Mouse (Mus musculus) kidney, postnatal 14 days (tissue): ENCODE measurements around the gene Trarg1.

ENCODE experiments used
- DNase-seq: peaks from one replicate; pipeline ENCODE4 v3.0.0; 2022; ENCODE audit warnings: mixed read lengths

The Trarg1 gene

DNA sequence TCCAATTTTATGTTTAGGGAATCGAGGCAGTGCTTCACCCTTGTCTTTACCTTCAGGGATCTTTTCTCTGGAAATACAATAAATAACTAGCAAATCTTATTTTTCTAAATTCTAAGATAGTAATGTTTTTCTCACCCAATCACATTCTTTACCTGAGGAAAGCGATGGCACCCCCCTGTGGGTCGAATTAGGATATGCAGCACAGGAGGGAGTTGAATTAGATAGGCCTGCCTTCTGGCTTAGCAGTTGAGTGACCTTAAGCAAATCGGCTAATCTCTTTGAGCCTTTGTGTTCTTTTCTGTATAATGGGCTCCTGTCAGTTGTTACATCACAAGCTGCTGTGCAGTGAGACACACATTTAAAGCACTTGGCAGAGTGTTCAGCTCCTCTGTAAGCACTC, 4.9 kb upstream of the Trarg1 start:
- no peak for DNase-seq

- no peak for DNase-seq
Measured at GRCm38 (mm10) chr11:76685604-76686003, 6.0 kb downstream of the Trarg1 start.

DNA sequence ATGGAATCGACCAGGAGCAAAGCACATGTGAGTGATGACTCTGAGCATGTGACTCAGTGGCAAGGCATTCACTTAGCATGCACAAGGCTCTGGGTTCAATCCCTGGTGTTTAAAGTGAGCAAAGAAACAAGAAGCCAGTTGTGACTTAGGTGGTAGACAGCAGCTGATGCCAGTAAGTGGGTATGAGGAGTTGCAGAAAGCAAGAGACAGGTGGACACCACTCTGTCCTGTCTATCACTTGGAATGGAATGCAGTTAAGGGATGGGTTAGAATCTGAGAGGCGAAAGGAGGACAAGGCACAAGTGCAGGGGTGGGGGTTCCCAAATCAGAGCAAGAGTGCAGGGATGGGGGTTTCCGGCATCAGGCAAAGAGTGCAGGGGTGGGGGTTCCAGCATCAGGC, 12.5 kb downstream of the Trarg1 start:
- no peak for DNase-seq

DNA sequence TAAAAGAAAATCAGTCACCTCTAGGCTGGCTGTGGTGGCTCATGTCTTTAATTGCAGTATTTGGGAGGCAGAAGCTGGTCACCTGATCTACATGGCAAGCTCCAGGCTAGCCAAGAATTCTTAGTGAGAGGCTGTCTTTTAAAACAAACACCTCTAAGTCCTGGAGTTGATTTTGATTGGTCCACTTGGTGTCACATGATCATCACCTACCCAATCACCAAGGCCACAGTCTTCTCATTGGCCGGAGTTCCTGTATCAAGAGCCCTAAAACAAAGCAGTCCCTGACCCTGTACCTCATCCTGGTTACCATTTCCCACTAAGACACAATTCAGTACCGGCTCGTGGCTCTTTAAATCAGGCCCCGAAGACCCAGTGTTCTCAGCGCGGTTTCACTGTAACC, 16.2 kb downstream of the Trarg1 start:
- DNase-seq: no peak

DNA sequence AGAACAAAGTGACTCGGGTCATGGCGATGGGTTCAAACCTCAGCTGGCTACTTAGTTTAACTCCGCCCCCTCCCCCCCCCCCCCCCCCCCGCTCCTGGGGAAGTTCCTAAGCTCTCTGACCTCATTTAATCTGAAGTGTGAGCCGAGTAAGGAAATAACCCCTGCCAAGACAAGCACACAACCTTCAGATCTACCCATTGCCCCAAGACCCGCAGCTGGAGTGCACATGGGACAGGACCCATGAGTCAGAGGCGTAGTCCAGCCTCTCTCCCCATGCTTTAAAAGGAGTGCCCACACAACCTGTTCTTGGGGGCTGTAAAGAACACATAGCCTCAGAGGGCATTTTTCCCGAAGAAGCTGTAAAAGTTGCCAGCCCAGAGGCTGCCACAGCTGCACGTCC, 20.0 kb downstream of the Trarg1 start:
- DNase-seq: no peak

DNA sequence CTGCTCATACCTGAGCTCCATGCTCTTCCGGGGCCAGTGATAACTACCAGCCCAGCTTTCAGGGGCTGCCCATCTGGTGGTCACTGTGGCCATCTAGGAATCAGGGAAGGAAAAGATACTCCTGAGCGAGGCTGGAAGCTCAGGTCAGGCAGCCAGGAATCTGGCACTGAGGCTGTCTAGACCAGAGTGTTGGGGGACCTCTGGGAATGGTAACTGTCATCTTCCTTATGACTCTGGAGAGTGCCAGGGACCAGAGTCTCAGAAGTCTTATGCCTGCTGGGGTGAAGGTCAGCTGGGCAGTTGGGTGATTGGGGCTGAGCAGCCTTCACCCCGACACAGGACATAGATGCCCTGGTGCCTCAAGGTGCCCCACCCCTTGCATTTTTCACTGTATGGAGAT, 28.0 kb downstream of the Trarg1 start:
- no peak for DNase-seq

GRCm38 (mm10) chr11:76708066-76708465, 28.5 kb downstream of the Trarg1 start:
- no peak for DNase-seq

DNA sequence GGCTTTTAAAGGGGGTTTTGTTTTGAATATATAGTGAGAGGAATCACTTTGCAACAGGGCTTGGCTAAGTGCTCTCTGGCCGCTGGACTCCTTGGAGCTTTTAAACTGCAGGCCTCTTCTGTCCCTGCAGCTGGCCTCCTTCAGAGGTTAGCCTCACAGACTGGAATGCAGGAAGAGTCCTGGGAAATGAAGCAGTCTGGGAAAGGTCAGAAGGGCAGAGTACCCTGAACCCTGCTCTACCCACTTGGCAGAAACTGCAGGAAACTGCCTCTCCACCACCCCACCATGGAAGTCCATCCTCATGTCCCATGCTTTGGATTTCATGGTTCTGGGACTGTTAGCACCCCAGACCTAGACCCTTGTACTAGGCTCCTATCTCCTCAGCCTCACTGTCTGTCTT, 29.3 kb downstream of the Trarg1 start:
- DNase-seq: peak; percentile 33

- DNase-seq: peak; percentile 45
Measured at GRCm38 (mm10) chr11:76709625-76710452, 30.2 kb downstream of the Trarg1 start.

DNA sequence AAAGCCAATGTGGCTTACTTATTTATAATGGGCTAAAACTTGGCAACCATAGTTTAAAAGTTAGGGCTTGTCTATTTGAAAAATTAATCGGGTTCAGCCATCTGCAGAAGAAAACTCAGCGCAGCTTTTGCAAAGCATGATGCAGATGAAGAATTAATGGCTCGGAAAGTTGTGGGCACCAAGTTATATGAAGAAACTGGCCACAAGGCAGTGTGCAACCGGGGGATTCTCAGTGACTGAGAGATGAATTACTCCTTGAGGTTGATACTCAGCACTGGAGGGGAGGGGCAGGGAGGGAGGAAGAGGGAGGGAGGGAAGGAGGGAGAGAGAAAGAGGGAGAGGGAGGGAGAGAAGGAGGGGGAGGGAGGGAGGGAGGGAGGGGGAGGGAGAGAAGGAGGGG, 37.4 kb downstream of the Trarg1 start:
- DNase-seq: no peak

- no peak for DNase-seq
Measured at GRCm38 (mm10) chr11:76723911-76724310, 44.3 kb downstream of the Trarg1 start.

GRCm38 (mm10) chr11:76728093-76728492, 48.5 kb downstream of the Trarg1 start:
- no peak for DNase-seq

- no peak for DNase-seq
Measured at GRCm38 (mm10) chr11:76730650-76731049, 51.0 kb downstream of the Trarg1 start.

- DNase-seq: no peak
Measured at GRCm38 (mm10) chr11:76734560-76734959, 55.0 kb downstream of the Trarg1 start.

GRCm38 (mm10) chr11:76735753-76736324, 56.2 kb downstream of the Trarg1 start:
- no peak for DNase-seq

DNA sequence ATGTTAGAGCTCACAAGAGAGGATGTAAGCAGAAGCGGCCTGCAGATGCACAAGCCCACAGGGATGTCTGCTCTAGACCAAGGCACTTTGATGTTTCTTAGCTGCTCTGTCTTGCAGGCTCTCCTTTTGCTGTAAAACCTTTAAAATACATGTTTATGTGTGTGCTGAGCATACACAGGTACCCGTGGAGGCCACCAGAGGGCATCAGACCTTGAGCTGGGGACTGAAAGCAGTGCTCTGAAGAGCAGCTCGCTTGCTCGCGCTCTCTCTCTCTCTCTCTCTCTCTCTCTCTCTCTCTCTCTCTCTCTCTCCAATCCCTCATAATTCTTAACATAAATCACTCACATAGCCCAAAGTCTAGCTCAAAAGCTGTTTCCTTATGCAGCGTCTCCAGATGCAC, 59.5 kb downstream of the Trarg1 start:
- DNase-seq: no peak

DNA sequence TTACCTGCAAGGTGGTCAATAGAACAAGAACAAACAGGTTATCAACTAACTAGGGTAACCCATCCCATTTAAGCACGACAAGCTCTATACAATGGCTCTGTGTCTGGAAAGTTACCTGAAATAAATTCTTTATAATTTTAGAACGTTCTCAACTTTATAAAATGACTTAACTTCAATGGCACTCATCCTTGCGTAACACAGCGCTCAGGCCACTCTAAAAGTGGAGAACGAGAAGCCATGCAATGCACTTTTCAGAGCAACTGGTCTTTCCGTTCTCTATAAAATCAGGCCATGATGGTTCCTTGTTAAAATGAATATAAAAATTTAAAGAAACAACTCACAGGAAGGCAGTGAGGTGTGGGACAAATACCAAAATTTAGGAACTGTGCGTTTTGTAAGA, 62.9 kb downstream of the Trarg1 start:
- no peak for DNase-seq

DNA sequence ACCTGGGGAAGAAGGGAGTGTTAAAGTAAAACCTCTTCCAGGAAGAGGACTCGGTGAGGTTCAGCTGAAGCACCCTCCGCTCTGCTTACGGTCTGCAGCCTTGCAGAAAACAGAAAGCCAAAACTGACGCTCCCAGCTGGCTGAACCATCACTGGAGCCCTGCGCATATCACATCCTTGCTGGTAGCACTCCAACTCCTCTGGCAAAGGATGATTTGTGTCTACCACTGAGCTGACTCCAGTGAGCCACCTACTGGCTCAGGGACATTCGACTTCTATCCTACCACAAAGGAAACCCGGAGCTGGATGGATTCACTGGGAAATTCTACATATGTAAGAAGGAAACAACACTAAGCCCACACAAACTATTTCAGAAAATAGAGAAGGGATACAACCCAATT, 64.9 kb downstream of the Trarg1 start:
- peak; percentile 36 for DNase-seq

DNA sequence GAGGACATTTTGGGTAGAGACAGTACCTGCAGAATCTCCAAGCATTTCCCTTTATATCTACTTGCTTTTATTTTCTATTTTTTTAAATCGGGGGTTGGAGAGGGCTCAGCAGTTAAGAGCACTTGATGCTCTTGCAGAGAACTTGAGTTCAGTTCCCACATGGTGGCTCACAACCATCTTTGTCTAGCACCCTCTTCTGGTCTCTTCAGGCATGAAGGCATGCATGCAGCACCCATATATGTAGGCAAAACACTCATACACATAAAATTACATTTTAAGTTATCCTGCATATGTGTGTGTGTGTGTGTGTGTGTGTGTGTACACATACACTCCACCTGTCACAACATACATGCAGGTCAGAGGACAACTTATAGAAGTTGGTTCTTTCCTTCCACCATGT, 66.3 kb downstream of the Trarg1 start:
- no peak for DNase-seq
